Mouse (Mus musculus) Patski (cell line): ENCODE data around the gene Hoxb6. TPM values are rescaled to one million over a fixed set of nuclear protein-coding genes. Genes with fewer than 3 reads are reported as not detected.

Source experiments
- ATAC-seq: fragments of 100-300 bp; one replicate; pipeline ENCODE4 v1.8.0; 2021
- CTCF ChIA-PET: fragments of 350-600 bp; sonication (Branson Sonifier 250); formaldehyde crosslinking; loops from one replicate; lab custom pipeline; 2022; ENCODE audit warnings: inconsistent platforms; lab: Charles Lee
- POLR2A ChIA-PET: fragments of 350-600 bp; sonication (Branson Sonifier 250); formaldehyde crosslinking; loops from one replicate; lab custom pipeline; 2022; ENCODE audit warnings: antibody characterized with exemption, inconsistent platforms; lab: Charles Lee
- DNase-seq: peaks from one replicate; pipeline ENCODE4 v3.0.0-alpha.2; 2011; ENCODE audit warnings: low read depth, low spot score
- H3K27me3 ChIP-seq: fragments of 371-371 bp; one replicate; pipeline ENCODE4 v1.5.1; 2021
- CTCF ChIP-seq: fragments of 100-300 bp; IDR thresholded peaks from one replicate; pipeline ENCODE4 v1.5.1; 2021
- in situ Hi-C: fragments of 300-500 bp; cut with MboI; formaldehyde crosslinking; loops from 3 replicates; pipeline ENCODE4 v1.11.1; 2018; ENCODE audit warnings: low pct_unique_long_range_greater_than_20kb, mixed read lengths
- polyA plus RNA-seq: library from polyadenylated mRNA; unstranded; gene quantifications from one replicate; pipeline ENCODE4 v1.2.3, GENCODE M21; 2021

Hoxb6 gene
- polyA plus RNA-seq, 1 experiment from 2014 or later = 69.7 TPM

- ChIA-PET CTCF (interaction anchor here (0.8 to 2.4 kb wide), 7 partner anchors 16 to 273 kb away, joined by 3 to 12 read pairs (median 4); partner anchors contain the start of gene Hoxb5), POLR2A (interaction anchor here (0.9 to 2.4 kb wide), 12 partner anchors 9 to 196 kb away, joined by 3 to 10 read pairs (median 5); partner anchors contain the start of genes Hoxb3 and Hoxb5)
- H3K27me3 ChIP-seq = no peaks in the 10 kb centered on the region
- DNase-seq (no peak), ATAC-seq (no peak)
- no peak for TF ChIP-seq CTCF
- in situ Hi-C loops = no loop called here
Measured at GRCm38 (mm10) chr11:96347717-96348116, 55.4 kb downstream of the Hoxb6 start.

- ChIA-PET CTCF (interaction anchor here (1.0 to 2.4 kb wide), 5 partner anchors 16 to 391 kb away, joined by 3 to 12 read pairs (median 4); partner anchors contain the start of gene Hoxb5), POLR2A (interaction anchor here (0.5 to 7.8 kb wide), 14 partner anchors 7 to 195 kb away, joined by 3 to 51 read pairs (median 6); partner anchors contain the start of genes Hoxb3 and Hoxb5)
- in situ Hi-C loops = no loop called here
- ATAC-seq (no peak), DNase-seq (no peak)
- no peak for TF ChIP-seq CTCF
- no peaks in the 10 kb centered on the region for H3K27me3 ChIP-seq
Measured at GRCm38 (mm10) chr11:96348141-96348928, 56.1 kb downstream of the Hoxb6 start.

- no peak for DNase-seq
- no peak for ATAC-seq
- no peaks in the 10 kb centered on the region for H3K27me3 ChIP-seq
- CTCF ChIA-PET = interaction anchor here (1.4 to 2.4 kb wide), 4 partner anchors 17 to 391 kb away, joined by 4 to 12 read pairs (median 4); partner anchors contain the start of gene Hoxb5
- TF ChIP-seq CTCF = no peak
- in situ Hi-C loops = no loop called here
- POLR2A ChIA-PET = interaction anchor here (0.5 to 7.8 kb wide), 10 partner anchors 8 to 194 kb away, joined by 3 to 51 read pairs (median 6); partner anchors contain the start of gene Hoxb5
Measured at GRCm38 (mm10) chr11:96348988-96349387, 56.7 kb downstream of the Hoxb6 start.

GRCm38 (mm10) chr11:96349491-96350340, 57.4 kb downstream of the Hoxb6 start:
- CTCF ChIA-PET = interaction anchor here (1.4 to 2.4 kb wide), 2 partner anchors 45 to 390 kb away, joined by 4 to 12 read pairs; partner anchors contain the start of gene Hoxb5
- DNase-seq (no peak), ATAC-seq (peak; percentile 26)
- in situ Hi-C loops = loop anchor here (5.0 kb wide), 2 partner anchors 37 to 63 kb away; no protein-coding TSS in a partner anchor
- no peaks in the 10 kb centered on the region for H3K27me3 ChIP-seq
- TF ChIP-seq CTCF = no peak
- POLR2A ChIA-PET = interaction anchor here (0.8 to 7.8 kb wide), 7 partner anchors 9 to 206 kb away, joined by 3 to 51 read pairs (median 12); no protein-coding TSS in a partner anchor

GRCm38 (mm10) chr11:96350341-96350624, 58.0 kb downstream of the Hoxb6 start, which contains the start of gene Hoxb2:
Gene Hoxb2 (plus strand): TSS chr11:96350525.
- ChIA-PET CTCF (no interaction called here), POLR2A (interaction anchor here (0.9 to 7.8 kb wide), 7 partner anchors 9 to 206 kb away, joined by 3 to 51 read pairs (median 12); no protein-coding TSS in a partner anchor)
- DNase-seq = no peak
- TF ChIP-seq CTCF = no peak
- H3K27me3 ChIP-seq = no peaks in the 10 kb centered on the region
- no peak for ATAC-seq
- in situ Hi-C loops = loop anchor here (5.0 kb wide), 2 partner anchors 38 to 62 kb away; no protein-coding TSS in a partner anchor

GRCm38 (mm10) chr11:96350791-96351190, 58.5 kb downstream of the Hoxb6 start:
- H3K27me3 ChIP-seq = no peaks in the 10 kb centered on the region
- DNase-seq = no peak
- ChIA-PET POLR2A (interaction anchor here (0.5 to 7.8 kb wide), 12 partner anchors 10 to 463 kb away, joined by 3 to 51 read pairs (median 6); no protein-coding TSS in a partner anchor), CTCF (interaction anchor here (0.8 kb wide), 1 partner anchor 22 kb away, joined by 3 read pairs; no protein-coding TSS in a partner anchor)
- no peak for ATAC-seq
- in situ Hi-C loops = loop anchor here (5.0 kb wide), 2 partner anchors 38 to 62 kb away; no protein-coding TSS in a partner anchor
- TF ChIP-seq CTCF = no peak

Other genes starting within 250 kb of the Hoxb6 start
- gene Ube2z, start 227.1 kb upstream of the Hoxb6 start, polyA plus RNA-seq = 74.0 TPM
- gene Atp5g1, start 216.8 kb upstream of the Hoxb6 start, polyA plus RNA-seq = 605 TPM
- not detected for gene Calcoco2, start 180.5 kb upstream of the Hoxb6 start, polyA plus RNA-seq
- 0.13 TPM for gene Ttll6, start 158.7 kb upstream of the Hoxb6 start, polyA plus RNA-seq
- 1.4 TPM for gene Hoxb13, start 98.2 kb upstream of the Hoxb6 start, polyA plus RNA-seq
- 111 TPM for gene Hoxb9, start 21.0 kb upstream of the Hoxb6 start, polyA plus RNA-seq
- gene Hoxb8, start 10.6 kb upstream of the Hoxb6 start, polyA plus RNA-seq = 118 TPM
- 98.7 TPM for gene Hoxb7, start 5.9 kb upstream of the Hoxb6 start, polyA plus RNA-seq
- 24.4 TPM for gene Hoxb5, start 10.9 kb downstream of the Hoxb6 start, polyA plus RNA-seq
- gene Hoxb4, start 25.8 kb downstream of the Hoxb6 start, polyA plus RNA-seq = 12.2 TPM
- gene Hoxb3, start 30.9 kb downstream of the Hoxb6 start, polyA plus RNA-seq = 53.8 TPM
- 45.2 TPM for gene Hoxb2, start 58.0 kb downstream of the Hoxb6 start, polyA plus RNA-seq
- not detected for gene Hoxb1, start 73.3 kb downstream of the Hoxb6 start, polyA plus RNA-seq
- gene Skap1, start 172.1 kb downstream of the Hoxb6 start, polyA plus RNA-seq = 0.59 TPM